Mouse (Mus musculus): ENCODE data around the gene Dnajc16.

Gene Dnajc16

GRCm38 (mm10) chr4:141790524-141790990 lies at the start of gene Dnajc16:
Gene Dnajc16 (minus strand): TSS chr4:141790931.
- peak; percentile 100 for DNase-seq (ENCODE audit: low read depth, low spot score)

- DNase-seq (ENCODE audit: low read depth, low spot score), result no peak
Observed at GRCm38 (mm10) chr4:141834536-141835095, 43.9 kb upstream of the Dnajc16 start.

- no peak for DNase-seq (ENCODE audit: low read depth, low spot score)
Observed at GRCm38 (mm10) chr4:141833911-141834310, 43.2 kb upstream of the Dnajc16 start.

- peak; percentile 69 for DNase-seq (ENCODE audit: low read depth, low spot score)
Observed at GRCm38 (mm10) chr4:141831361-141831760, 40.6 kb upstream of the Dnajc16 start.

GRCm38 (mm10) chr4:141830381-141830780 lies 39.6 kb upstream of the Dnajc16 start:
- peak; percentile 41 for DNase-seq (ENCODE audit: low read depth, low spot score)

GRCm38 (mm10) chr4:141828177-141828576 lies 37.4 kb upstream of the Dnajc16 start:
- no peak for DNase-seq (ENCODE audit: low read depth, low spot score)

GRCm38 (mm10) chr4:141827401-141827800 lies 36.7 kb upstream of the Dnajc16 start:
- no peak for DNase-seq (ENCODE audit: low read depth, low spot score)

- DNase-seq (ENCODE audit: low read depth, low spot score), result no peak
Observed at GRCm38 (mm10) chr4:141826060-141826459, 35.3 kb upstream of the Dnajc16 start, which contains the start of gene Cela2a. Gene Cela2a (minus strand): TSS chr4:141826160.

- peak; percentile 71 for DNase-seq (ENCODE audit: low read depth, low spot score)
Observed at GRCm38 (mm10) chr4:141822979-141823378, 32.2 kb upstream of the Dnajc16 start.

GRCm38 (mm10) chr4:141822089-141822488 lies 31.4 kb upstream of the Dnajc16 start:
- peak; percentile 50 for DNase-seq (ENCODE audit: low read depth, low spot score)

- DNase-seq (ENCODE audit: low read depth, low spot score), result no peak
Observed at GRCm38 (mm10) chr4:141821178-141821577, 30.4 kb upstream of the Dnajc16 start.

GRCm38 (mm10) chr4:141819316-141819715 lies 28.6 kb upstream of the Dnajc16 start:
- peak; percentile 67 for DNase-seq (ENCODE audit: low read depth, low spot score)

GRCm38 (mm10) chr4:141818861-141819260 lies 28.1 kb upstream of the Dnajc16 start:
- DNase-seq (ENCODE audit: low read depth, low spot score), result peak; percentile 23

- no peak for DNase-seq (ENCODE audit: low read depth, low spot score)
Observed at GRCm38 (mm10) chr4:141817706-141818105, 27.0 kb upstream of the Dnajc16 start.

GRCm38 (mm10) chr4:141816776-141817655 lies 26.3 kb upstream of the Dnajc16 start:
- DNase-seq (ENCODE audit: low read depth, low spot score), result no peak

- DNase-seq (ENCODE audit: low read depth, low spot score), result no peak
Observed at GRCm38 (mm10) chr4:141816267-141816666, 25.5 kb upstream of the Dnajc16 start.

GRCm38 (mm10) chr4:141811375-141811774 lies 20.6 kb upstream of the Dnajc16 start:
- DNase-seq (ENCODE audit: low read depth, low spot score), result no peak

GRCm38 (mm10) chr4:141810975-141811374 lies 20.2 kb upstream of the Dnajc16 start:
- DNase-seq (ENCODE audit: low read depth, low spot score), result no peak

GRCm38 (mm10) chr4:141809850-141810464 lies 19.2 kb upstream of the Dnajc16 start:
- peak; percentile 79 for DNase-seq (ENCODE audit: low read depth, low spot score)

GRCm38 (mm10) chr4:141805886-141806285 lies 15.2 kb upstream of the Dnajc16 start:
- DNase-seq (ENCODE audit: low read depth, low spot score), result no peak

GRCm38 (mm10) chr4:141804105-141804504 lies 13.4 kb upstream of the Dnajc16 start:
- no peak for DNase-seq (ENCODE audit: low read depth, low spot score)

GRCm38 (mm10) chr4:141797545-141797944 lies 6.8 kb upstream of the Dnajc16 start:
- DNase-seq (ENCODE audit: low read depth, low spot score), result no peak
